Mouse (Mus musculus) brain, embryonic 14.5 days (tissue): ENCODE results near the gene 1810046K07Rik.

Experiments used
- CTCF ChIP-seq: fragments of 200-500 bp; IDR thresholded peaks from 2 replicates; pipeline ENCODE4 v1.5.1; 2012; ENCODE audit warnings: inconsistent platforms, mild to moderate bottlenecking, moderate library complexity, borderline replicate concordance; ENCODE audit not compliant: insufficient read depth, insufficient read length; ENCODE audit errors: extremely low read depth
- POLR2A ChIP-seq: fragments of 200-500 bp; IDR thresholded peaks from 2 replicates; pipeline ENCODE4 v1.6.1; 2012; ENCODE audit warnings: mild to moderate bottlenecking, inconsistent platforms, borderline replicate concordance; ENCODE audit not compliant: poor library complexity, insufficient read depth, insufficient read length, severe bottlenecking; ENCODE audit errors: extremely low read depth

DNA sequence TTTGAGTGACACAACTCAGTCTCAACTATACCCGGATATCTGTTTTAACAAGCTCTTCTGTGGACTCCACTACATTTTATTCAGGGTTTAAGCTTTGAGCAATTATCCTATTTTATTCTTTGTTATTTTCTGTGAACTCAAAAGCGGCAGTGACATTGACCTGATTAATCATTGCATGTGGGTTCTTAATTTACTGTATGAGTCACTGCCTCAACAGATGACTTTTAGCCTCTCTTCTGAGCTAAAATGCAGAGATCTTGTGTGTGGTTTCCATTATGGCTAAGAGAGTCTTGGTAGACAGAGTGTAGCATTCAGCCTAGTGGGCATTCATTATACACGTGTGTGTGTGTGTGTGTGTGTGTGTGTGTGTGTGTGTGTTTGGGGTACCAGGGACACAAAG lies 24.2 kb upstream of the 1810046K07Rik start:
- TF ChIP-seq CTCF: no peak
- TF ChIP-seq POLR2A: no peak
